Mouse (Mus musculus): ENCODE data around the gene Prex1.

The Prex1 gene

DNA sequence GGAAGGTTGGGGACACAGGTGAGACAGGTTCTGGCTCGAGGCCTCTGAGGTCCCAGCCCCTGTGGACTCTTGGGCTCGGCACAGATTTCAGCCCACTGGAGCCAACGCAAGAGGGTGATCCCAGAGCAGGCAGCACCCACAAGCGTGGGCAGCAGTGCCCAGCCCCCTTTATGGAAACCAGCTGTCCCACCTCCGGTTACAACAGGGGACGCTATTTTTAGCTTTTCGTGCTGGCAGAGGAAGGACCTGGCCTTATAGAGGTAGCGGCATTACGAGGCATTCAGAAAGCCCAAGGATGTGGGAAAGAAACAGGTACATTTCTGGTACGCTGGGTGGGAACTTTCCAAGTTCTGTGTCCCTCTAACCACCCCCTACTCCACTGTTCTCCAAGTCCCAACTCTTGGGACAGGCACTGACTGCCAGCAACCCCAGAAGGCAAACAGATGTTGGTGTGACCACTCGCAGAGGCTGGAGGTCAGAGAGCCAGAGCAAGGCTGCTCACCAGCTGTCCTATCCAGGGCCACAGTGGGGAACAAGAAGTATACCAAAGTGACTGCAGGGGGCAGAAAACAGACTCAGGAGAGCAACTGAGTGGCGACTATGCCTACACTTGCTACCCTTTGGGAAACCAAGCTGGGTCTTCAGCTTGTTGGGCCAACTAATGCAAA is 108.3 kb downstream of the Prex1 start:
- DNase-seq (ENCODE audit: low read depth) = no peak

DNA sequence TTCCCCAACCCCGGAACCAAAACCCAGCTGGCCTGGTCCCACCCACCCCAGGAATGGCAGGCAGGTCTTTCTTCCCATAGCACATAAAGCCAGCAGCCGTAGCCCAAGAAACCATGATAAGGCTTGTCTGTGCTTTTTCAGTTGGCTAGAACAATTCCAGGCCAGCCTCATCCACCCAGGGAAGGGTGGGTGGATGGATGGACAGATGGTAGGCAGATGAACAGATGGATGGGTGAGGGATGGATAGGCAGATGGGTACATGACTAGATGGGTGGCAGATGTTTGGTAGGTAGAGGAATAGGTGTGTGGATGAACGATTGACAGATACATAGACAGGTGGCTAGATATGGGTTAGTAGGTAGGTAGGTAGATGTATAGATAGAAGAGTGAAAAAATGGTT is 110.7 kb downstream of the Prex1 start:
- no peak for DNase-seq (ENCODE audit: low read depth)

DNA sequence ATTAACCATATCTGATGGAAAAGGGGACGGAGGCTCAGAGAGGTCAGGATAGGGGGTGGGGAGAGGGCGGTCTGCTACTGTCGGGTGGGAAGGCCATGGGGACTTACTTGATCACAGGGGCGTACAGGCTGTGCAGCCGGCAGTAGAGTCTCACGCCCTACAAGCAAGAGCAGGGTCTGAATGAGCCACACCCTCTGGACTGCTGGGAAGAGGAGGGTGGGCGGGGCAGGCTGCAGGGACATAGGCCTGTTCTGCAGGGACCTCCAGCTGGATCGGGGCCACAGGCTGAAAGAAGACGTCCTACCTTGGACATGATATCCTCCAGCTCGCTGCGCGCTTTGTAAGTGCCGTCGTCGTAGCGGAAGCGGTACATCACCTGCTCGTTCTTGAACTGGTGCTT is 112.2 kb downstream of the Prex1 start:
- DNase-seq (ENCODE audit: low read depth) = no peak

DNA sequence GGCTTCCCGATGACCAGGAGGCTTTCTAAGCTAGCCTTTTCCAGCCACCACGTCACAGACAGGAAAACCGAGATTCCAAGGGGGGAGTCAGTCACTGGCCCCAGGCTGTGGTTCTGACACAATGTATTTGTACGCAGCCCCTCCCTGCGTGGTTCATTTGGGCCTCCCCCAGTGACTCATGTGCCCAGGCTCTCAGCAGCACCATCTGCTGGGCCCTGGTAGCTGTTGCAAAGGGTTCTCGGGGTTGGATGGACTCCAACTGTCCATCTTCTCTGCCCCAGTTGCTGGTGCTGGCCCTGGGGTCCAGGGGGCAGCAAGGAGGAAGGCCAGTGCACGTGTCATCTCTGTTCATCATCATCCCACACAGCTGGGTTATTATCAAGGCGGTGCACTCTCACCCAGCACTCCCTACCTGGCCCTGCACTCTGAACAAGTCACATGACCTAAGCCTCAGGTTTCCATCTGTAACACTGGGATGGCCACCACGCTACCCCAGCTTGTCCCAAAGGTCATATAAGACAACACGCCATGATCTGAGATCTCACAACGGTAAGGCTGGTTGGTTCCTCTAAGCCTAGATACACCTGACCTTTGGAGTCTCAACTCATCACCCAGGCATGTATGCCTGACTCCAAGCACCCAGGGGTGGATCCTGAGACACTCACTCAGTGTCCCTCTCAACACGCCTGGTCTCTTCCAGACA is 115.0 kb downstream of the Prex1 start:
- DNase-seq (ENCODE audit: low read depth) = no peak

DNA sequence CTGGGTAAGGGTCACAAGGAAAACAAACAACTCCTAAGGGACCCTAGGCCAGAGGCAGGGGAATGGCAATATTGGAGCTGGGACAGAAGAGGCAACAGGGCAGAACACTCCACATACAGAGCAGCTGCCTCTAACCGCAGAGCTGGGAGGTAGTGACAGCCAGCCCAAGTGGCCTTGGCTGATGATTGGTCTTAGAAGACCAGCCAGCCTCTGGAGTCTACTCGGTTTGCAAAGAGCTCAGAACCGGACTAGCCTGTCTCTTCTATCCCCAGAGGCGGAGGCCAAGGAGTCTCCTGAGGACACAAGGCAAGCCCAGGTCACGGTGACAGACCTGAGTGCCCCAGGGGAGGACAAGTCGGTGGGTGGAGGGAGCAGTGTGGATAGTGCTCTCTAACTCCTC is 115.9 kb downstream of the Prex1 start:
- no peak for DNase-seq (ENCODE audit: low read depth)

DNA sequence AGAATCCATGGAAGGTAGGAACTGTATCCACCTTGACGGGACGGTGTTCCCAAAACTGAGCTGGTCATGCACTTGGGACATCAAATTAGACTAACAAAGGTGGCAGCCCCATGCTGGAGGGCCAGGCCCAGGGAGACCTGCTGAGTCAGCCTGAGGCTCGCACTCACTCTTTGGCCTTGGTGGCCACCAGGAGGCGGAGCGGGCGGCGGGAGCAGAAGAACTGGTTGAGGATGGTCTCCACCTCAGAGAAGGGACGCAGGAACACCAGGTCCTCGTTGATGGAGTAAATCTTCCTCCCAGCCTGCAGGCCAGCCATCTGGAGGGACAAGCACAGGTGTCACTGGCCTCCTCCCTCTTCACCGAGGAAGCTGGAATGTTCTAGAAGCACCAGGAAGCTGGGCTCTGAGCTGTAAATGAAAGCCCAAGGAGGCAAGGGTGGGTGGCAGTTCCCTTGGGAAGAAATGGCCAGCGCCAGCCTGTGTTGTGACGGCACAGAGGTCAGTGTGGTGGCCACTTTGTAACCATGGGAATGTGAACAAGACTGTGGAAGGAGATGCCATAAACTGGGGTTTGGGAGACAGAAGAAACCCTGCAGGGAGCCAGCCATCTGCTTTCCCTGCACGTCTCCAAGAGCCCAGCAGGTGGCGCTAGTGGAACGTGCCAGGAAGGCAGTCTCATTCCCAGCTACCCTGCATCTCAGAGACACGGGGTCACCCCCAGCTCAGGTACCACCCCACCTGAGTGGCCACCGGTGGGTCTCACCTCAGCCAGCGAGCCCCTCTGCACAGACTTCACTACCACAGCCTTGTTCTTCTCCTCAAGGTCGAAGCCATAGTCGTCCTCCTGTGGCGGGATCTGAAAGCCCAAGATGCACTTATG is 121.4 kb downstream of the Prex1 start:
- peak; percentile 83 for DNase-seq (ENCODE audit: low read depth)

DNA sequence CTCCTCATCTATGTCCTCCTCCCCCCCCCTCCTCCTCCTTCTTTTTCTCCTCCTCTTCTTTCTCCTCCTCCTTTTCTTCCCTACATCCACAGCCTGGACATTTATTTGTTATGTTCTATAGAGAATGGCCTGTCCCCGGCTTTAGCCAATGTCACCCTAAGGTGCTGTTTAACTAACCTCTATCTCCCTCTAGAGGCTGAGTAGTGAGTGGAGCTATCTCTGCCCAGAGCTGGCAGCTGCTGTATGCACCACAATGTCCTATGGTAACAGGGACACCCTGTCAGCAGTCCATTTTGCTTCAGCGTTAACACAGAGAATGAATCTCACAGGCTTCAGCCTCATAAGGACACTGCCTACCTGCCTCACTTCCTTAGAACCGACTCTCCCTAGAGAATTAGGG is 129.1 kb downstream of the Prex1 start:
- no peak for DNase-seq (ENCODE audit: low read depth)

DNA sequence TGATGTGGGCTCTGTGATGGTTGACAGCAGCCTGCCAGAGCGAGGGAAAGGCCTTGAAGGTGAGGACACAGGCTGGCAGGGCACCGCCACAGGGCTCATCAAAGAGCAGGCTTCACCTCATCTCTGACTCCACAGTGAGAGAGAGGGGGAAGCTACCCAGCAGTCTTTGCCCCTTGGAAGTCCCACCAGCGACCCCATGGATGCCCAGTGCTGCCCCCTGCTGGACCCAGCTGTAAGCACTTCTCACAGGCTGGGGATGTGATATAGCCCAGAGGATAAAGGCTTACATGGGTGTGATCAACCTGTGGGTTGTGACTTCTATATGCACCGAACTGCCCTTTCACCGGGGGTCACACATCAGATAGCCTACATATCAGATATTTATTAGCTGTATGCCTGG is 130.3 kb downstream of the Prex1 start:
- peak; percentile 44 for DNase-seq (ENCODE audit: low read depth)

DNA sequence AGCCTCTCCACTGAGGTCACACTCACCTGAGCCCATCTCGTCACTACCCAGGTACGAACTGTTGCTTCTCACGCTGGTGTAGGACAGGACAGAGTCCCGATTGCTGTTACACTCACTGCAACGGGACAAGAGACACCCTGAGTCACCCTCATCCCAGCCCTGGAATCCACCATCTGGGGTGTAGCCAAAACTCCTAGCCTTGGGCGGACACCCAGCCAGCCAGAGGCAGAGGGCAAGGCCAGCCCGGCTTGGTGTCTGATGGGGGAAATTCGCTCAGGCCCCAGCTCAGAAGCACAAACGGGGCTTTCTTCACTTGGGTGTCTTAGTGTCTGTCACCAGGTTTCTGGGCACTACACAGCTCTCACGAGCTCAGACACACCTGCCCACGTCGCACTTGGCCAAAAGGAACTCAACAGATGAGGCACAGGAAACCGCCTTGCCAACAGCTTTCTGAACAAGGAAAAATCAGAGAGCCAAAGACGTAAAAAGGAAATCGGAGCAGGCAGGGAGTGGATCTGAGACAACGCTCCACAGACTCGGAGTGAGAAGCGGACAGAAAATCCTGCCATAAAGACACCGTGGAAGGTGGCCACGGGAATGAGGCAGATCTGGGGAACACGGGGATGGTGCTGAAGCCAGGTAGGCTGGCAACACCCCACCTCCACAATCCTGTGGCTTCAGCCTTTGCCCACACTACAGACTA is 131.6 kb downstream of the Prex1 start:
- DNase-seq (ENCODE audit: low read depth) = no peak

DNA sequence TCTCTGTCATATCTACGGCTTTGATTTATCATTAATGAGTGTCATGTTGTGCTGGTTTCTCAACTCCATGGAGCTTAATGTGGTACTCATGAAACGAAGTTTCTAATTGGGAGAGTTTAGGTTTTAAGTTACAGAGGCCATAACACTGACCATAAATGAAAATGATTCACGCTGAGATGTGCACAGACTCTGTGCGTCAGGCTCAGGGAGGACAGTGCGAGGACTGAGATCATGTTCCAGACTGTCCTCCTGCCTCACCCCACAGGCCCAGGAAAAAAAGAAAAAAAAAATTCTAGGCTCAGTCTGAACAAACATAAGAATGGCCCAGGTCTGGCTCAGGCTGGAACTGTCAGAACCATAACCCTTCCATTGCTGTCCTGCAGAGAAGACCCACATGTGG is 133.8 kb downstream of the Prex1 start:
- DNase-seq (ENCODE audit: low read depth) = no peak

DNA sequence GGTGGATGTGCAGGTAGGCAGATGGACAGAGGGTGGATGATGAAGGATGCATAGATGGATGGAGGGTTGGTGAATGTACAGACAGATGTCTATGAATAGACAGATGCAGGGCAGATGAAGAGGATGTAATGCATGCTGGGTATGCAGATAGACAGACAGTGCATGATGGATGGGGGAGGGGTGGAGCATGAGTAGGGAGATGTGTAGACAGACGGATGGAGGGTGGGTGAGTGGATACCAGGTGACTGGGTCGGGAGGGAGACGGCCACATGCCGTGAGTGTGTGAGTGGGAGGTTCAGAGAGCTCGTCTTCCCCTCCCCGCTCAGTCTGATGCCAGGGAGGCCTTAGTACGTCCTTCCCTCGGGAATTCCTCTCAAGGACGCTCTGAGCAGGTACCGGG is 134.3 kb downstream of the Prex1 start:
- no peak for DNase-seq (ENCODE audit: low read depth)

DNA sequence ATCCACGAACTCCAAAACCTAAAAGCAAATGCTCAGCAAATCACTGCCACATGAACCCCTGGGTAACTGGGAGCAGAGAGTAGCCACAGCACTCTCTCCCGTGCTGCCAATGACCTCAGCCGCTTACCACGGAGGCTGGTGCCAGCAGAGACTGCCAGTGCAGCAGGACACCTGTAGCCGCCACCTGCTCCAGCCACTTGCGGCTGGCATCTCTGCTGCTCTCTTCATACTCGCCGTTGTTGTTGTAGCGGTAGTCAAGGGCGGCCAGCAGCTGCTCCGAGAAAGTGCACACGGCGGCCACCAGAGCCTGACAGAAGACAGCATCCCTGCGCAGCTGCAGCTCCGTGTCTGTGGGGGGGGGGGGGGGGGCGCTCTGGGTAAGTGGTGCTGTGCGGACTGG is 138.2 kb downstream of the Prex1 start:
- no peak for DNase-seq (ENCODE audit: low read depth)

DNA sequence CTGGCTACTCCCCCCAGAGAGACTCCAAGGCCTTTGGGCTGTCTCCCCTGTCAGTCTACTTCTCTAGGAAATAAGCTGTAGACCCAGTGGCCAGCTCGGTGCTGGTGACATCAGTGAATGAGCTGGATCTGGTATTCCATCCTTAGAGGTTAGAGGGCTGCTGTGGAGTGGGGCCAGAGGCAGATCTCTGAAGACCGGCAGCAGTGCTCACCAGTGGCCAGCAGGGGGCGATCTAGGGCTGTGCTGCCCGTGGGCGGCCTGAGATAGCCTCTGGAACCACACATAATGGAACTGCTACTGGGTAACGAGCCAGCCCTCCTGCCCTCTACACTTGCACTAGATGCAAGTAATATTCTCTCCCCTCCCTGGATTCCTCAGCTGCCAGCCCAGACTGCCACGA is 138.7 kb downstream of the Prex1 start:
- peak; percentile 76 for DNase-seq (ENCODE audit: low read depth)

DNA sequence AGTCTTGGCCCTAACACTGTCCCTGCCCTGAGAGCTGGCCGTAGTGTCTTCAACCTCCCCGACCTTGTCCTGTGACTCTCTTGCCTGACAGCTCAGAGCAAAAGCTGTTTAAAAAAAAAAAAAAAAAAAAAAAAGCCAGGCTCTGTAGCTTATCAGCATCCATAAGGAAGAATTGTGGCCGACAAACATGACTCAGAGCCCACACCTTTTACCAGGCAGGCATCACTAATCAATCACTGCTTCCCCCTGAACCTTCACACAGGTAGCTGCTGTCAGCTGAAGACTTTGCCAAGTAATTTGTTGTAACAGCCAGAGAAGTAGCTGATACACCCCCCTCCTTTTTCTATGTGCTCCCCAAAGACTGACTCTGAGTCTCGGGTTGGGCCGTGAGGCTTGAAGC is 140.0 kb downstream of the Prex1 start:
- no peak for DNase-seq (ENCODE audit: low read depth)

DNA sequence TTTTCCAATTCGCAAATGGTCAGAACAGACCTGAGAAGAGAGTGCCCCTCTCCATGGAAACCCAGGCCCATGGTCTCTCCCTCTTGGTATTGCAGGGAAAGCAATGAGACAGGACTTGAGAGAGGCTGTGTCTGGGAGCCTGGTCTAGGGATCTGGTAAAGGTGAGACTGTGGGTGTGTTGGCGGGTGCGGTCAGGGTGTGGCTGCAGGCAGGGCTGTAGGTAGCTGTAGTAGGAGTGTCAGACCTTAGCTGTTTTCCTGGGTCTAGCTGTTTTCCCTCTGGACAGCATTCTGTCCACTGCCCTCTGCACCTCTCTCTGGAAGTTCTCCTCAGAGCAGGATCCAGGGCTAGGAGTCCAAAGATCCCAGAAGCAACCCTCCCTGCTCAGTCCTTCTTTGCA is 141.3 kb downstream of the Prex1 start:
- no peak for DNase-seq (ENCODE audit: low read depth)

DNA sequence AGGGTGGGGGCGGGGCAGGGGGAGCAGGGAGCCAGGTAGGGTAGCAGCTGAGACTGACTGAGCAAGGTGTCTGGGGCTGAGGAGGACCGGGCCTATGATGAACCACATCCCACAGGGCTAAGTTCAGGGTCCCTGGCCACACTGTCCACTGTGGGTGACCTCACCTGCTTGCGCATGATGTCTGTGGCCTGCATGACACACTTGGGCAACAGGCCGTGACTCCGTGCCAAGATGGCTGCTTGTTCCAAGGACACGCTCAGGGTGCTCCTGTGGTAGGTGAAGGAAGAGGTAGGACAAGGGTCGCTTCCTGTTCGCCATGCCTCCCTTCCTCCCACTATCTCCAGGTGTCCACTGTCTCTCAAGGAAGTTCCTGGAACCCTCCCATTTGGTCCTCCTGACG is 144.4 kb downstream of the Prex1 start:
- no peak for DNase-seq (ENCODE audit: low read depth)

DNA sequence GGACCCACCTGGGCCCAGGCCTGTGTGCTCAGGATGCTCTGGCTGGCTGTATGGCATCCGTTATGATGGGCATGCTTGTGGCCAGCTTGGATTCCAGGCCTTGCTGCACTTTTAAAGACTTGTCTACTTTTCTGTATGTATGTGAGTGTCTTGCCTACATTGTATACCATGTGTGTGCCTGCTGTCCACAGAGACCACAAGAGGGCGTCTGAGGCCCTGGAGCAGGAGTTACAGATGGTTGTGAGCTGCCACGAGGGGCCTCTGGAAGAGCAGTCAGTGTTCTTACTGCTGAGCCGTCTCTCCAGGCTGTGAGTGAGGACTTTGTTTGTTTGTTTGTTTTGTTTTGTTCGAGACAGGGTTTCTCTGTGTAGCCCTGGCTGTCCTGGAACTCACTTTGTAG is 148.1 kb downstream of the Prex1 start:
- peak; percentile 44 for DNase-seq (ENCODE audit: low read depth)

DNA sequence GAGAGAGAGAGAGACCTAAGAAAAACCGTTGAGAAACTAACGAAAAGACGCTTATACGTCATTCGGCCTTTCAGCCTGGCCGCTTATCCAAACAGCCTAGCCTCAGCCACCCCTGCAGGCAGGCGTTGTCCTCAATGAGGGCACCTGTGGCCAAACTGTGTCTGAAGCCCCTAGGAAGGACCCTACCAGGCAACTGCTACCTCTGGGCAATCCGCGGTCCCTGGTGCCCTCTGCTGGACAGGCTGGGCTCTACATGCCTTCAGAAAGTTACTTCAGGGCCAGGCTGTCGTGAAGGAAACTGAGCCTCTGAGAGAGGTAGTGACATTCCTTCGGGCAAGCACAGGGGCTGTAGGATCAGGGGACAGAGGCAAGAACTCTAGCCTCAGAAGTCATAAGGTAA is 149.2 kb downstream of the Prex1 start:
- DNase-seq (ENCODE audit: low read depth) = peak; percentile 84

DNA sequence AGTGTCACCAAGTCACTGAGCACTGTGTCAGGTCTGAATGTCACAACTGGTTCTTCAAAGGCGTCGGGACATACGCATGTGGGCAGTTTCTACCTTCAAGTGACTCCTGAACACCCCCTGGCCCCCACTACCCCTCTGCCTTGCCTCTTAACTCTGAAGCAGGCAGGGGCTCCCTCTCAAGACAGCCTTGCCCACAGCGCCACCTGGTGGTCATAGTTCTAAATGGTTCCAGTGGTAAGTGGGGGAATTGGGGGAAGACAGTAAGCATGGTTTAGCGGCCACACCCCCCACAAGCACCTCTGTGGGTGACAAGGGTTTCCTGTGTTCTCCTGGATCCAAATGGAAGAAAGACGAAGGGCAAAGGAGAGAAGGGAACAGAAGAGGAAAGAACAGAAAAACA is 149.7 kb downstream of the Prex1 start:
- DNase-seq (ENCODE audit: low read depth) = peak; percentile 90

DNA sequence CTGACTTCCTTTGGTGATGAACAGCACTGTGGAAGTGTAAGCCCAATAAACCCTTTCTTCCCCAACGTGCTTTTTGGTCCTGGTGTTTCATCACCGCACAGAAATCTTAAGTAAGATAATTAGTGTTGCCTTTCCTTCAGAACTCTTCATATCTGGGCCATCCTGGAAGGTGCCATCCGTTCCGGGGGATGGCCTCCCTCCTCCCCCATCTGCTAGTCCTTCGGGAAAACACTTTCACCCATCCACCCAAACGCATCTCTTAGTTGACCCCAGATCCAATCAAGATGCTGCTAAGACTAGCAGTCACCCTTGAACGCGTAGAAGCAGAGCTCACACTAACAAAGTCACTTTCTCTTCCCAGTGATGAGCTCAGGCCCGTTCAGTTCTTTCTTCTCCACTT is 150.6 kb downstream of the Prex1 start:
- no peak for DNase-seq (ENCODE audit: low read depth)

DNA sequence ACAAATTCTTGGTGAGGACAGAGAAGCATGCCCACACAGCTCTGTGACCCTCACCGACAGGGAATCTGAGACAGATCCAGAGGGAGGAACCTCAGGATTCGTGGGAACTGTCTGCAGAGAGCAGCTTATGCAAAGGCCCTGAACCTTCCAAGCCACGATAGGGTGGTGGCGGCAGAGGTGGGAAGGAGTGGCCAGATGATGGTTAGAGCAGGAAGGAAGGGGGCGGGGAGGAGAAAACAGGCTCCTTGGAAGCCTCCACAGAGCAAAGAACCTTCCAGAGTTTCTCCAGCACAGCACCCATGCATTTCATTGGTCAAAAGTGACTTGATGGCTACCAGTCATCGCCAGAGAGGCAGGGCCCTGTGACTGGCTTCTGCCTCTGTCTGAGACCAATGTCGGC is 151.9 kb downstream of the Prex1 start:
- DNase-seq (ENCODE audit: low read depth) = no peak

DNA sequence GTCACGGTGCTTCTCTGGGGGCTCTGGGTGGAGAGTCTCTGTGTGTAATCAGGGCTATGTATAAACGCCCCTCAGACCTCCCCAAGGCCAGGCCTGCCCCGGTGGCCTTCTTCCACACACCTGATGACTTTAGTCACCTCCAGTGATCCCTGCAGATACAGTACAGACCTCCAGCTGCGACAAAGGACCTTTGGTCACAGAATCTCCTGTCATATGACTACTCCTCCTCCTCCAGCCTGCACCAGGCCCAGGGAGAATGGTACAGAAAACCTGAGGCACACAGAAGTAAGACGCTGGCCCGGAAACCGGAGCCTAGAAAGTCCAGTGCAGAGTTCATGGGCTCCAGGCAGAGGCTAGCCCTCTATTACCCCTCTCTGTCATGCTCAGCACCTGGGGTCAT is 152.8 kb downstream of the Prex1 start:
- DNase-seq (ENCODE audit: low read depth) = no peak

DNA sequence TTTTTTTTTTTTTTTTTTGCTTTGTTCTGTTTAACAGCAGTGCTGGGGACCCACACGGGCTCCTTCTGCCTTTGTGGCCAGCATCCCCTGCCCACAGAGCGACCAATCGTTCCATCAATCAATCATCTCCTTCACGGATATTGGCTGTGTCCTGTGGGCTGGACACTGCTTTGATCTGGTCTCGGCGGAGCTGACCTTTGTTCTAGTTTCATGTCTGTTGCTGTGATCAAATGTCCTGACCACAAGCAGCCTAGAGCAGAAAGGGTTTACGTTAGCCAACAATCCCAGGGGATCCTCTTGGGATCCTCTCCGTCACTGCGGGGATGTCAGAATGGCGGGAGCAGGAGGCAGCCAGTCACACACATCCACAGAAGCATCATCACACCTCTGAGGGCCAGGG is 154.1 kb downstream of the Prex1 start:
- no peak for DNase-seq (ENCODE audit: low read depth)
